Mouse (Mus musculus) E14TG2a.4 (cell line): ENCODE measurements around the gene Il27.

Experiments
- CTCF ChIP-seq: conservative IDR thresholded peaks from 2 replicates; pipeline ENCODE4 v1.5.1; 2014; ENCODE audit warnings: low read length
- NANOG ChIP-seq: IDR thresholded peaks from 2 replicates; pipeline ENCODE4 v1.6.1; 2014; ENCODE audit warnings: borderline replicate concordance, low read length, mixed read lengths
- POU5F1 ChIP-seq: IDR thresholded peaks from 2 replicates; pipeline ENCODE4 v1.6.1; 2014; ENCODE audit warnings: low read length, borderline replicate concordance

DNA sequence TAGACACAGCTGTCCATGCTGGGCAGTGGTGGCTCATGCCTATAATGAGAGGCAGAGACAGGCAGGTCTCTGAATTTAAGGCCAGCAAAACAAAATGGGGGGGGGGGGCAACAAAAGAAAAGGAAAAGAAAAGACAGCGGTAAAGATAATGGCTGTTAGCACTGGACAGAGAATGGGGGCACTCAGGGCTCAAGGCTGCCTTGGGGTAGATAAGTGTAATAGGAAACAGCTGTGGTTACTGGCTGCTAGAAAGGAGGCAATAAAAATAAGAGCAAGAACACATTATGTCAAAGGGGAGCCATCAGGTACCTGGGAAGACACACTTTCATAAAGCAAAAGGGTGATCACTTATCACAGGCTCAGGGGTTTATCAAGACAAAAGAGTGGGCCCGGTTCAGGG is 37.7 kb upstream of the Il27 start:
- TF ChIP-seq CTCF, result no peak
- no peak for TF ChIP-seq NANOG
- TF ChIP-seq POU5F1, result no peak
